Mouse (Mus musculus) hindbrain, embryonic 10.5 days (tissue): ENCODE results near the gene Alpl. TPM values are rescaled to one million over a fixed set of nuclear protein-coding genes. Genes with fewer than 3 reads are reported as not detected.

ENCODE experiments used
- DNase-seq: peaks from one replicate; pipeline ENCODE4 v3.0.0-alpha.2; 2017; ENCODE audit warnings: low spot score
- H3K27ac ChIP-seq: fragments of 300-500 bp; sonication (generic); 2 replicates; pipeline ENCODE4 v1.5.1; 2016; ENCODE audit warnings: mild to moderate bottlenecking, moderate library complexity
- H3K27me3 ChIP-seq: fragments of 300-500 bp; sonication (generic); 2 replicates; pipeline ENCODE4 v1.6.1; 2016; ENCODE audit warnings: mild to moderate bottlenecking; ENCODE audit not compliant: poor library complexity, insufficient read depth, severe bottlenecking
- H3K36me3 ChIP-seq: fragments of 300-500 bp; sonication (generic); 2 replicates; pipeline ENCODE4 v1.6.1; 2016; ENCODE audit warnings: mild to moderate bottlenecking, moderate library complexity
- H3K4me1 ChIP-seq: fragments of 300-500 bp; sonication (generic); replicated peaks from 2 replicates; pipeline ENCODE4 v1.6.1; 2016; ENCODE audit warnings: mild to moderate bottlenecking
- H3K4me3 ChIP-seq: fragments of 300-500 bp; sonication (generic); 2 replicates; pipeline ENCODE4 v1.5.1; 2016; ENCODE audit warnings: mild to moderate bottlenecking, moderate library complexity
- H3K9me3 ChIP-seq: fragments of 300-500 bp; sonication (generic); 2 replicates; pipeline ENCODE4 v1.6.1; 2016; ENCODE audit warnings: mild to moderate bottlenecking, moderate library complexity
- WGBS: fragments of 180-500 bp; shearing (Covaris S2); methylation state at CpG from one replicate; pipeline ENCODE4 v1.1.7; 2016; 5-methylcytosine and 5-hydroxymethylcytosine counted together
- polyA plus RNA-seq: library from polyadenylated mRNA; unstranded; fragments of >200 nt; fragmentation: Nextera tagmentation; extraction: Ambion mirVana; gene quantifications from 2 replicates; pipeline ENCODE4 v1.2.1, GENCODE M21; 2016

The Alpl gene
- polyA plus RNA-seq, 1 experiment from 2014 or later = 26.1 TPM

DNA sequence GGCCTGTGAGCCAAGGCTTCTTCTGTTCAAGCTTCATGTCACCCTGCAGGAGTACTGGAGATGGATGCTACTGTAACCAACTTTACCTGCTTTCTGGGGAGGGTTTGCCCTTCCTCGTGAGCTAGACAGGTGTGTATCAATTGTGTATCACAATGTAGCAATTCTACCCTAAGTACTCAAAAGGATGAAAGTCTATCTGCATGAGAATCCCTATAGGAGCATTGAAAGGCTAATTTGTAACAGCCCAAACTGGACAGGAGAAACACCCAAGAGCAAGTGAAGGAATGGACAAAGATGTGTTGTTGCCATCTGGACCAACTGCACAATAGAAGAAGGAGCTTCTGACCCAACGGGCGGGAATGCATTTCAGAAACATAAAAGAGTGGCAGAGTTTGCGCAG, 18.3 kb downstream of the Alpl start:
- H3K4me1 ChIP-seq = peaks cover 26% of the 10 kb centered on the region
- 89% methylated on average over 4 of the region's 4 CpGs for WGBS
- no peak overlapping the region for H3K27ac ChIP-seq
- no peaks in the 10 kb centered on the region for H3K36me3 ChIP-seq
- no peaks in the 10 kb centered on the region for H3K27me3 ChIP-seq
- no peaks in the 10 kb centered on the region for H3K9me3 ChIP-seq
- no peak for DNase-seq
- H3K4me3 ChIP-seq = no peak overlapping the region

DNA sequence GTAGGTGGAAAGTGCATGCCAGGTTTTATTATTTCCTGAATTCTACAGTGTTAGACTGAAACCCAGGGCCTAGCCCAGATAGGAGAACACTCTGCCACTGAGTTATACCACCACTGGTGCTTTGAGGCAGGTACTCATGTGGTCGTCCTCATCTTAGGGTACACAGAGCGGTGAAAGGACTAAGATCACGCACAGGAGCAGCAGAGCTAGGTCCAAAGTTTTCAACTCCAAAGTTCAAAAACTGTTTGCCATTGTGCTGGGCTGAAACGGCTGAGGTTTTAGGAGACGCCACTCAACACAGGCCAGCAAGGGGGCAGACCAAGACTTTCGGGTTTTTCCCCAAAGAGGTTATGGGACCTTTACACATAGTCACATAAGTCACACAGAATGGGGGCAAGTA, 21.7 kb downstream of the Alpl start:
- H3K27me3 ChIP-seq = no peaks in the 10 kb centered on the region
- no peaks in the 10 kb centered on the region for H3K9me3 ChIP-seq
- H3K36me3 ChIP-seq = no peaks in the 10 kb centered on the region
- no peak for DNase-seq
- peaks cover 33% of the 10 kb centered on the region for H3K4me1 ChIP-seq
- 91% methylated on average over 6 of the region's 6 CpGs for WGBS
- no peak overlapping the region for H3K4me3 ChIP-seq
- no peak overlapping the region for H3K27ac ChIP-seq

DNA sequence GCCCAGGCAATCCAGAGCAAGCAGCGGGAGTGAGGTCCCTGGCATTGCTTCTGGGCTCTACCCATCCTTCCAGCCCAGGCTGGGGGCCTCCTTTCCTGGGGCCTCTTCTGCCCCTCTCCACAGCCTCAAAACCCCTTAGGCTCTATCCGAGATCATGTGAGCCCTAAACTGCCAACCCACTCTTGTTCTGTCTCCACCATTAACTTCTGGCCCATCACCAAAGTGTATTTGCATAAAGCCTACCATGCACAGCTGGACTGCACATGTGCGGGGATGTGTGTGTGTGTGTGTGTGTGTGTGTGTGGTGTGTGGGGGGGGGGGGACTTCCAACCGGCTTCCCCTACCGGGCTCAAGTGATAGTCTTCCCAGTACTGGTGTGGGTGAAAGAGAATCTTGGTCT, 22.2 kb downstream of the Alpl start:
- no peaks in the 10 kb centered on the region for H3K36me3 ChIP-seq
- H3K4me1 ChIP-seq = peaks cover 35% of the 10 kb centered on the region
- no peak overlapping the region for H3K4me3 ChIP-seq
- H3K27ac ChIP-seq = 0 out of 2 replicates have a peak overlapping the region, but pooled peaks have one; percentile 42
- no peaks in the 10 kb centered on the region for H3K9me3 ChIP-seq
- WGBS = 72% methylated on average over 5 of the region's 5 CpGs
- DNase-seq = no peak
- H3K27me3 ChIP-seq = no peaks in the 10 kb centered on the region

DNA sequence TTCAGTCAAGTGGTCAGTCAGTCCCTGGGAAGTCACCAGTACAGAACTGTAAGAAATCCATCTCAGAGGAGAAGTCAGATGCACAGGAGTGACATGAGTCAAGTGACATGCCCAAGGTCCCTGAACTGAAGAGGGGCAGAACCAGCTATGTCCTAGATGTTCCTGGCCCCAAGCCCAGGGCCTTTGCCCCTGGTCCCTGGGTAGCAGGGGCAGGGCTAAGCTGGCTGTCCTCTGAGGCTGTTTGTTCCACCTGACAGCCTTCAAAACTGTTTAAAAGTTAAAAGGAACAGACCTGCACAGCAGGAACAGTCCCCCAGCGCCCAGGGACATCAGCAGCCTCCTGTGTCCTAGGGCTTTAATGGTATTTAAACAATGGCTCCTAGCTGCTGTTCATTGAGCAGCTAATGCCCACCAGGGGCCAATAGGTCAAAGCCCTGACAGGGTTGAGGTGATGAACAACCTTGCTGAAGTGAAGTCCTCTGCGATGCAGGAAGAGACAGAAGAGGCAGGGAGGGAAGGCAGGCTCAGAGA, 22.8 kb downstream of the Alpl start:
- peaks cover 41% of the 10 kb centered on the region for H3K4me1 ChIP-seq
- H3K27me3 ChIP-seq = no peaks in the 10 kb centered on the region
- H3K27ac ChIP-seq = 0 out of 2 replicates have a peak overlapping the region, but pooled peaks have one; percentile 42
- no peak for DNase-seq
- H3K9me3 ChIP-seq = no peaks in the 10 kb centered on the region
- WGBS = 11% methylated on average over 2 of the region's 2 CpGs
- no peaks in the 10 kb centered on the region for H3K36me3 ChIP-seq
- H3K4me3 ChIP-seq = no peak overlapping the region

DNA sequence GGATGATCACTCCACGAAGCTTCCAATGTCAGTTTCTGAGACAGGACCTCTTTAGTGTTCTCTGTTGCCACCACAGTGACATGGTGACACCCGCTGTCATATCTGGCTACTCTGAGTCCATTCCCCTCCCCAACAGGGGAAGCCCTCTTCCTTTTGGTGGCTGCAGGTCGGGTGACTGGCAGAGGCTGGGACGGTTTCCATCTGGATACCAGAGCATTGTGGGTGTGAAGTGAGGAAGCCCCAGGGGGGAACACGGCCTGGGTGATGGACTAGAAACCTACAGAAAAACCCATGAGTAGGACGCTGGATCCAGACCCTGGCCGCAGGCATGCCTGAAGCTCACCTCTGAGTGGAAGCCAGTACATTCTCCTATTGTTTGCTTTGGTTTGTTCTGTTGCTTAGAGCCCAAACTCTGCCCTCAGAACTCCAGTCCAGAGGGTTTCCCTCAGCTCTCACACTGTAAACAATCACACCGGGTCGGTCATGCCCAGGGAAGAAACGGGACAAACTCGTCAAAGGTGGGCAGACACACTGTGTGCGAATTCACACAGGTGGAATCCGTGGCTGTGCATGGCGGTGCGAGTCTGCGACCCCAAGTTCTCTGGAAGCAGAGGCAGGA, 23.6 kb downstream of the Alpl start:
- Histone ChIP-seq H3K36me3 (no peaks in the 10 kb centered on the region), H3K27ac (no peak overlapping the region), H3K27me3 (no peaks in the 10 kb centered on the region), H3K9me3 (no peaks in the 10 kb centered on the region), H3K4me1 (peaks cover 46% of the 10 kb centered on the region), H3K4me3 (no peak overlapping the region)
- WGBS = 85% methylated on average over 16 of the region's 16 CpGs
- no peak for DNase-seq

DNA sequence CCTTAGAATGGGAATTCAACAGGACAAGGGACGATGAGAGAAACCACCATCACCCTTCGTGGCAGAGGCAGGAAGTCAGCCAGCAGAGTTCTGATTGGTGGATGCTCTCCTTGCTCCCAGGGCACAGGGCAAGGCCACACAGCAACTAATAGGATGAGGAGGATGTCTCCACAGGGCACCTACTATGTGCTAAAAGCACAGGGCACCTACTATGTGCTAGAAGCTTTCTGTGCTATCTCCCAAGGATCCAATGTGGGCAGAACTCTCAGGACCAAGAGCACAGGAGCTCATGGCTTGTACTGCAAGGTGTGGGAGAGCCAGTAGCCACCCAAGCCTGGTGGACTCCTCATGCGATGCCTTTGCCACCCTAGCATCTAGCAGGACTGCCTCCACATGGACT, 24.4 kb downstream of the Alpl start:
- Histone ChIP-seq H3K27me3 (no peaks in the 10 kb centered on the region), H3K27ac (0 out of 2 replicates have a peak overlapping the region, but pooled peaks have one; percentile 13), H3K9me3 (no peaks in the 10 kb centered on the region), H3K4me3 (no peak overlapping the region), H3K36me3 (no peaks in the 10 kb centered on the region), H3K4me1 (peaks cover 50% of the 10 kb centered on the region)
- 81% methylated on average over 3 of the region's 3 CpGs for WGBS
- DNase-seq = no peak

DNA sequence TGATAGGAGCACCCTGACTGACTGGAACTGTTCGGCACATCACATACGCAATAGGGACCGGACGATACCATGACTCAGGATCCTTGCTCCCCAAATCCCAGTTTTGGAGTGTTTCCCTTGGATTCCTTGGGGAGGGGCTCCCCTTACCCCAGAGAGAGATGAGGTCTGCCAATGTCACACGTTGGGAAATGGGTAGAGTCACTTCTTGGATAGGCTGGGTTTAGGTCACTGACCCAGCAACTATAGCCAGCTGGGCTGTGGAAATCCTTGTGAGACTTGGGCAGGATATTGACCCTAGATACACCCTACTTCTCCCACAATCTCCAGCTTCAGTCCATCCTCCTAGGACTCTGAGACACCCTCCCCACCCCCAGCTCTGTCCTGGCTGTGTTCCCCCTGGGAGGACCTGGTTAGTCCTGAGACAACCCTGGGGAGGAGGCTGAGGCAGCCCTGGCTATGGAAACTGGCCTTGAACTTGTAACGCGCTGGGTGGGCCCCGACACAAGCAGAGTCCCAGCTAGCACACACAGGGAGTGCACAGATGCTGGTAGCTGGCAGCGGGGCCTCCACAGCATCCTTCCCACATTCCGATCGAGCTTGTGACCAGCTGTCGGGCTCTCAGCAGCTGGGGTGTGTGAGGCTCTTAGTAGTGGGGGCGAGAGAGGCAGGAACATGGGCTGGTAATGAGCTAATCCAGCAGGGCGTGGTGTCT, 25.1 kb downstream of the Alpl start:
- H3K4me3 ChIP-seq = no peak overlapping the region
- WGBS = 71% methylated on average over 14 of the region's 14 CpGs
- H3K9me3 ChIP-seq = no peaks in the 10 kb centered on the region
- H3K36me3 ChIP-seq = no peaks in the 10 kb centered on the region
- peak overlapping the region; percentile 62 for H3K27ac ChIP-seq
- peaks cover 57% of the 10 kb centered on the region for H3K4me1 ChIP-seq
- H3K27me3 ChIP-seq = no peaks in the 10 kb centered on the region
- DNase-seq = no peak

DNA sequence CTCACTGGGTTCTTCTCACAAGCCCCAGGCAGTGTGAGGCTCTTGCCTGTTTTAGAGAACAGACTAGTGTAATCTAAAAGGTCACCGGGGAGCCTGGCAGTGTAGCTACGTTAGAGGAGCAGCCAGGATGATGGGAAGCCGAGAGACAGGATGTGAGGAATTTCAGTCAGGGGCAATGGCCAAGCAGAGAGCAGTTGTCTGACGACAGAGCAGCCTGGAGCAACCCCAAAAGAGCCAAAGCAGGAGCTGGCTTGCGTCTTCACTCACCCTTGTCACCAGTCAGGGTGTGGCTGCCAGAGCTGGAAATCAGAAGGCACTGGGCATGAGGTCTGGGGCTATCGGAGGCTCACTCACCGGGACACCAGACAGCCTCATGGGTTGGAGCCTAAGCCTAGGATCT, 26.5 kb downstream of the Alpl start:
- H3K4me1 ChIP-seq = peaks cover 72% of the 10 kb centered on the region
- H3K9me3 ChIP-seq = no peaks in the 10 kb centered on the region
- no peaks in the 10 kb centered on the region for H3K36me3 ChIP-seq
- H3K27ac ChIP-seq = peak overlapping the region; percentile 57
- WGBS = 62% methylated on average over 7 of the region's 7 CpGs
- no peak overlapping the region for H3K4me3 ChIP-seq
- H3K27me3 ChIP-seq = no peaks in the 10 kb centered on the region
- DNase-seq = no peak

DNA sequence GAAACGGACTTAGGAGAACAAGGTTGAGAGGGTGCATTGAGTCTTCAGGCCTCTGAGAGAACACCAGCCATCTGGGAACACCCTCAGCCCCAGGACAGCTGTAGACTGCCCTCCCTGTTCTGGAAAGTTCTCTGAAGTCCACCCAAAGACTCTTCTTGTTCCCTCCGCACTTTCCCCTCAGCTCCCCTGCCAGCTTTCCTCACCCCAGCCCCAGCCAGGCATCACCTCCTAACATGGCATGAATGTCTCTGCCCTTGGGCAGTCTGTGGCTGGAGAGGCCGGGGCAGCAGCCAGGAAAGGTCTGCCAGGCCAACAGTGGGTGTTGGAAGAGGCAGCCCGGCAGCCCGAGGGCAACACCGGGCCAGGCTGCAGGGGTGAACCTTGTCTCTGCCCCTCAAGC, 27.4 kb downstream of the Alpl start:
- 88% methylated on average over 6 of the region's 6 CpGs for WGBS
- H3K4me3 ChIP-seq = no peak overlapping the region
- no peaks in the 10 kb centered on the region for H3K27me3 ChIP-seq
- H3K27ac ChIP-seq = 0 out of 2 replicates have a peak overlapping the region, but pooled peaks have one; percentile 31
- H3K36me3 ChIP-seq = no peaks in the 10 kb centered on the region
- no peaks in the 10 kb centered on the region for H3K9me3 ChIP-seq
- H3K4me1 ChIP-seq = peaks cover 72% of the 10 kb centered on the region
- DNase-seq = no peak

DNA sequence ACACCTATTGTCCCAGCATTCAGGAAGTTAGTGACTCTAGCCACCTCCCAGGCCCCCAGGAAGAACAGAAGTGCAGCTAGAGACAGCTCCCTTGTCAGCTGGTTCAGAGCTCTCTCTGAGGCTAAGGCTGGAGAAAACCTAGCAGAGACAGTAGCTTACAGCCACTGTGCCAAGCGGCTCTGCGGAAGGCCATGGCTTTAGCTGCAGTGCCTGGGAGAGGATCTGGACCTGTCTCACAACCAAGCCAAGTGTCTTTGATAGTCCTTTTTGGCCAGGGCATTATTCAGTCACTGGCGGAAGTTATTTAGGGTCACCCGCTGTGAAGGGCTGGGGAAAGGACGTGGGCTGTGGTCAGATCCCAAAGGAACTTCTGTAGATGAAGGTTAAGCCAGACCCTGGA, 27.8 kb downstream of the Alpl start:
- 72% methylated on average over 5 of the region's 5 CpGs for WGBS
- H3K36me3 ChIP-seq = no peaks in the 10 kb centered on the region
- H3K4me1 ChIP-seq = peaks cover 69% of the 10 kb centered on the region
- no peaks in the 10 kb centered on the region for H3K9me3 ChIP-seq
- H3K27me3 ChIP-seq = no peaks in the 10 kb centered on the region
- no peak overlapping the region for H3K4me3 ChIP-seq
- H3K27ac ChIP-seq = peak overlapping the region; percentile 31; the same call in 1 of the 2 replicates
- no peak for DNase-seq

DNA sequence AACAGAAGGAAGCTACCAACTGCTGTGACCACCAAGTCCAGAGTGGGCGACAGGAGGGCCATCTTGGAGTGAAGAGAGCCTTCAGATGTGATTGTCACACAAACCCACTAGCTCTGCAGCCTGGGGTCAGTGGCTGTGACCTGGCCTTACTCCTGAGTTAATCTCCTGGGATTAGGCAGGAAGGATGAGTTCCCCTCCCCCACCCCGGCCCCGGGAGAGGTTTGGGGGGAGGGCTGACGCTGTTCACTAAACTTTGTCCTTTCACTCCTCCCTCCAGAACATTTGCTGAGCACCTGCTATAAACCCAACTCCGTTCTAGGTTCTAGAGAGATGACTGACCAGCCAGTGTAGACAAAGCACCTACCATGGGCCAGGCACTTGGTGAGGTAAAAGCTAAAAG, 29.8 kb downstream of the Alpl start:
- no peaks in the 10 kb centered on the region for H3K27me3 ChIP-seq
- no peaks in the 10 kb centered on the region for H3K9me3 ChIP-seq
- 31% methylated on average over 5 of the region's 5 CpGs for WGBS
- no peak for DNase-seq
- no peaks in the 10 kb centered on the region for H3K36me3 ChIP-seq
- H3K27ac ChIP-seq = peak overlapping the region; percentile 89
- peaks cover 66% of the 10 kb centered on the region for H3K4me1 ChIP-seq
- H3K4me3 ChIP-seq = no peak overlapping the region

DNA sequence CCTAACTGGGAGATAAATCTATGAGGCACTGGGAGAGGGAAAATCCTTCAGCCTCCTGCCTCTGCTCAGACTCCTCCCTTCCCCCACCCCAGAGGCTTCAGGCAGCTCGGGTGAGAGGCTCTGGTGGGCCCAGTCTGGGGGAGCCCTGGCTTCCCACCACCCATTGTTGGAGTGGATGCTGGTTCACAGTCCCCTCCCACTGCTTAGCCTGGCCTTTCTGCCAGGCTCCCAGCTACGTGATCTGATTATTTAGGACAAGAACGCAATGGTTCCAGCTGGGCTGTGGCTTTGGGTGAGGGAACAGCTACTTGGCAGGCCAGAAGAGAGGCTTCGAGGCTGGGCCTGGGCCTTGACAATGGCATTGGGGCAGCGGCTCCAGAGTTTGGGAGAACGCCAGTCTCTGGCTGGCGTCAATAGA, 30.6 kb downstream of the Alpl start:
- DNase-seq = peak; percentile 53
- Histone ChIP-seq H3K36me3 (no peaks in the 10 kb centered on the region), H3K27ac (peak overlapping the region; percentile 89), H3K27me3 (no peaks in the 10 kb centered on the region), H3K4me3 (no peak overlapping the region), H3K9me3 (no peaks in the 10 kb centered on the region), H3K4me1 (peaks cover 62% of the 10 kb centered on the region)
- 38% methylated on average over 7 of the region's 7 CpGs for WGBS

DNA sequence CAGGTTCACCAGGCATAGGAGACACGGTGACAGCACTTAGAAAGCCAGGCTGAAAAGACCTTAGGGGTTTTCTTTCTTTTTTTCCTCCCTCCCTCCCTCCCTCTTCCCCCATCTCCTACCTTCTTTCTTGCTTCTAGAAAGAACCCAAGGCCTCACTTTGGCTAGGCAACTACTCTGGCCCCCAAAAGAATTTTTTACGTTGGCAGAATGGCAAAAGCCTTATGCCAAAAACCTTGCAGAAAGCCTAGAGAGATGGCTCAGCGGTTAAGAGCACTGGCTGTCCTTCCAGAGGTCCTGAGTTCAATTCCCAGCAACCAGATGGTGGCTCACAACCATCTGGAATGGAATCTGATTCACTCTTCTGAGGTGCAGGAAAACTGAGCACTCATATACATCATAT, 31.6 kb downstream of the Alpl start:
- H3K4me1 ChIP-seq = peaks cover 54% of the 10 kb centered on the region
- no peak overlapping the region for H3K4me3 ChIP-seq
- no peaks in the 10 kb centered on the region for H3K27me3 ChIP-seq
- H3K36me3 ChIP-seq = no peaks in the 10 kb centered on the region
- WGBS = 76% methylated on average over 3 of the region's 3 CpGs
- no peaks in the 10 kb centered on the region for H3K9me3 ChIP-seq
- no peak for DNase-seq
- H3K27ac ChIP-seq = 0 out of 2 replicates have a peak overlapping the region, but pooled peaks have one; percentile 89
